Comparison of ENCODE assay signal across 16 mouse cellular contexts in the genomic region with DNA sequence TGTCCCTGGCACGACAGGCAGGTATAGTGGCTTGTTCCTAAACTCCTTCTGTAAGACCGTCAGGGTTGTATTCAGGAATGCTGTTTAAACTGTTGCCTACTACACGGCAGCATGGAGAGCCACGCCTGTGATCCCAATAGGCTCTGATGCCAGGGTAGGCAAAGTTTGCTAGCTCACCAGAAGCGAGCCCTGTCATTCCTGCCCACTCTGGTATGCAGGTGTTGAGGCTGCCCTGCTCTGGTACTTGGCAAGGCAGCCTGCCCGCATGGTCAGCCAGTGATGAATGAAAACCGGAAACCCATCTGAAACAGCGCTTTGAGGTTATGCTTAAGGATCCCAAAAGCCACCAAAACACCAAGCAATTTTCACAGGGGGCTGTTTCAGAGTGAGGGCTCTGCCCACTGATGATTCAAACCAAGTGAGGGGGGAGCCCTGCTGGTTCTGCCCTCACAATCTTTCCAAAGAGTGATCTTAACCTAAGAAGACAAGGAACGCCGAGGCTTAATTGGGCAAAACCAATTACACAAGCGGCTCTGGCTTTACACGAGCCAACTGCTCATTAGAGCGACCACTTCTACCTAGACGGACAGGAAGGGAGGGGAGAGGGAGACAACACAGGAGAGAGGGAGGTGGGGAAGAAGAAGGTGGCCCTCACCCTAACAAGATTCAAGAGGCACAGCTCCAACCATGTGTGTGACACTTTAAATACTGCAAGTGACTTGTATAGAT.
DNase-seq lines count a peak whose midpoint lies in the region; ATAC-seq and TF ChIP-seq lines count a peak whose summit lies in the region.
"Had no signal": no experiment of that assay in that cellular context is flagged by ENCODE, and none has a peak within 500 bp of the region (broad histone marks: within the 10 kb centered on the region; RNA-seq: fewer than 3 reads in every experiment).

No protein-coding gene starts in this region.

- peaks cover 10% of the 10 kb centered on the region for H3K4me1 ChIP-seq in forebrain, embryonic 14.5 days (ENCODE audit: control insufficient read depth, insufficient read depth, low read length)
- H3K4me1 ChIP-seq in midbrain, embryonic 11.5 days (ENCODE audit: control insufficient read depth, insufficient read depth, low read length), result no peaks in the 10 kb centered on the region
- H3K4me1 ChIP-seq: embryonic facial prominence, embryonic 12.5 days; liver, embryonic 15.5 days had no signal

- intact Hi-C loops in left cerebral cortex, adult 2 months (cut with DNase I), result no loop called here

- H3K9me3 ChIP-seq in forebrain, embryonic 14.5 days (replicated peaks; ENCODE audit: control insufficient read depth, low read length), result no peaks in the 10 kb centered on the region
- no peaks in the 10 kb centered on the region for H3K9me3 ChIP-seq in midbrain, embryonic 11.5 days (ENCODE audit: control insufficient read depth, low read length)
- H3K9me3 ChIP-seq: embryonic facial prominence, embryonic 12.5 days; G1E; liver, embryonic 15.5 days had no signal

- no peak overlapping the region for H3K9ac ChIP-seq in forebrain, embryonic 14.5 days (ENCODE audit: low read length)
- H3K9ac ChIP-seq in midbrain, embryonic 11.5 days (ENCODE audit: low read length), result no peak overlapping the region
- H3K9ac ChIP-seq: embryonic facial prominence, embryonic 12.5 days; liver, embryonic 15.5 days had no signal

- H3K4me2 ChIP-seq in forebrain, embryonic 14.5 days (ENCODE audit: low read length), result no peak overlapping the region
- no peak overlapping the region for H3K4me2 ChIP-seq in midbrain, embryonic 11.5 days
- H3K4me2 ChIP-seq: embryonic facial prominence, embryonic 12.5 days; liver, embryonic 15.5 days had no signal

- DNase-seq in left cerebral cortex, adult 2 months (ENCODE audit: extremely low spot score in 1 of 2, low spot score in 2 of 2), result no peak
- no peak for DNase-seq in left cerebral cortex, adult 9 months (ENCODE audit: low spot score in 2 of 2)
- peak; percentile 79 for DNase-seq in forebrain, embryonic 14.5 days (ENCODE audit: low spot score)
- peak; percentile 31 for DNase-seq in kidney, postnatal 14 days
- DNase-seq in midbrain, embryonic 11.5 days (ENCODE audit: low spot score, missing footprints), result no peak
- DNase-seq in MN1 (ENCODE audit: low spot score), result no peak
- no peak for DNase-seq in right cerebral cortex, postnatal 14 days
- DNase-seq: adrenal gland, adult 2 months; cerebellum, postnatal 25 days; gastrocnemius, postnatal 14 days; lung, postnatal 10 days; right cerebral cortex, postnatal 25 days; thymus, postnatal 25 days had no signal

- no peaks in the 10 kb centered on the region for H3K27me3 ChIP-seq in forebrain, embryonic 14.5 days (replicated peaks; ENCODE audit: control insufficient read depth, insufficient read depth, low read length)
- H3K27me3 ChIP-seq in midbrain, embryonic 11.5 days (ENCODE audit: control insufficient read depth, insufficient read depth, low read length), result no peaks in the 10 kb centered on the region
- H3K27me3 ChIP-seq: embryonic facial prominence, embryonic 12.5 days; liver, embryonic 15.5 days had no signal

- TF ChIP-seq CTCF in left cerebral cortex, adult 2 months (IDR thresholded peaks at IDR 0.05), result no peak

- H3K27ac ChIP-seq in left cerebral cortex, adult 2 months, result peak overlapping the region; percentile 29
- peak overlapping the region; percentile 57 for H3K27ac ChIP-seq in forebrain, embryonic 14.5 days (ENCODE audit: low read depth, low read length)
- H3K27ac ChIP-seq in midbrain, embryonic 11.5 days (ENCODE audit: low read depth, low read length), result no peak overlapping the region
- H3K27ac ChIP-seq: embryonic facial prominence, embryonic 12.5 days; liver, embryonic 15.5 days had no signal

- 33% methylated on average over 14 of the region's 14 CpGs for WGBS in forebrain, embryonic 14.5 days
- 90% methylated on average over 14 of the region's 14 CpGs for WGBS in midbrain, embryonic 11.5 days

- peak; percentile 73 for ATAC-seq in forebrain, embryonic 14.5 days
- no peak for ATAC-seq in midbrain, embryonic 11.5 days (ENCODE audit: low FRiP score)

- peaks cover 66% of the 10 kb centered on the region for H3K36me3 ChIP-seq in forebrain, embryonic 14.5 days (ENCODE audit: control insufficient read depth, insufficient read depth, low read length)
- no peaks in the 10 kb centered on the region; the same call in 1 of the 2 replicates for H3K36me3 ChIP-seq in midbrain, embryonic 11.5 days (ENCODE audit: control insufficient read depth, insufficient read depth, low read length)
- H3K36me3 ChIP-seq: embryonic facial prominence, embryonic 12.5 days; G1E; liver, embryonic 15.5 days had no signal

- no peak overlapping the region for H3K4me3 ChIP-seq in left cerebral cortex, adult 2 months
- no peak overlapping the region for H3K4me3 ChIP-seq in forebrain, embryonic 14.5 days (ENCODE audit: low read depth, low read length)
- H3K4me3 ChIP-seq in midbrain, embryonic 11.5 days (ENCODE audit: low read depth, low read length), result no peak overlapping the region
- H3K4me3 ChIP-seq: embryonic facial prominence, embryonic 12.5 days; liver, embryonic 15.5 days had no signal

Comparison
In these comparisons a context has a peak if more than half of its experiments do, and no peak if none do; other contexts are left out.
1. DNase-seq: peak in forebrain, embryonic 14.5 days (single experiment) and kidney, postnatal 14 days (single experiment); none in left cerebral cortex, adult 2 months (0 of 2), left cerebral cortex, adult 9 months (0 of 2), midbrain, embryonic 11.5 days (single experiment), MN1 (single experiment) and right cerebral cortex, postnatal 14 days (single experiment).